Mouse (Mus musculus) kidney, postnatal 14 days (tissue): ENCODE measurements around the gene Ahsa1.
A peak's percentile ranks its signal among the peaks of the same experiment; 100 is the strongest.
"Not testable (repeated sequence)": the region's sequence is repeated elsewhere in the genome, so short reads cannot be mapped to it uniquely, and the experiment has no call there.

Experiments
- DNase-seq: peaks from one replicate; pipeline ENCODE4 v3.0.0; 2022; ENCODE audit warnings: mixed read lengths

Gene Ahsa1

GRCm38 (mm10) chr12:87266108-87266826 lies at the start of gene Ahsa1, which contains the start of gene Vipas39:
Gene Ahsa1 (plus strand): TSS chr12:87266479.
Gene Vipas39 (minus strand): TSS chr12:87266256.
- DNase-seq, result peak; percentile 94

DNA sequence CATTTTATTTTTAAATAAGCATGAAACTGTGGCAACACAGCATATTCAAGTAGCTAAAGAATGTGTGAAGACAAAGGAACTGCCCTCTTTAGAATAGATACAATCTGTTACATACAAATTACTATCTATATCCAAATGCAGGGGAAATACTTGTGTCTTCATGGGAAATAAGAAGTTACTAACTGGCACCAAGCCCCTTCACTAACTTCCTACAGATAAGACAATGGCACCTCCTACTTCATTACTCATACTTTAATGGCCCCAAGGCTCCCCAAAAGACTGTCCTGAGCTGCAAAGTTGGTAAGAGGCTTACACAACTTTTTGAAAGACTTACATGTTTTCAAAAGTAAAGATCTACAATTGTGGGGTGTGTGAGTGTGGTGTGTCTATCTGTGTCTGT lies 48.7 kb upstream of the Ahsa1 start:
- DNase-seq, result no peak

- DNase-seq, result no peak
These were observed 46.9 kb upstream of the Ahsa1 start for GRCm38 (mm10) chr12:87219362-87219761.

DNA sequence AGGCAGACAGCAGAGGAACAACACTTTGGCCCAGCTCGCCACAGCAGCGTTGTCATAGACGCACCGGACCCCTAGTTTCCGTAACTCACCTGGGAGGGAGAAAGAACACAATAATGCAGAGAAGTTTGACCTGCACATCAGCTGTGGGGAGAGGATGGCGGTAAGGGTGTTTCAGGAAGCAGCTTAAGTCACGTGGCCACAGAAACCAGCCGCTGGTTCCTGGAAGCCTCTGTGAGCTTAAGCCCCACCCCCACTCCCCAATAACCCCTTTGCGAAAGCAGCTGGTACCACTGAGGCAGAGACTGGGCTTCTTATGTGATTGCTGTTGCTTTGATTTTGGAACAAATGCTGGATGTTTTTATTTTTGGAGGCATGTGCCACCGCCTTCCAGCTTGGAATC lies 41.3 kb upstream of the Ahsa1 start:
- no peak for DNase-seq

DNA sequence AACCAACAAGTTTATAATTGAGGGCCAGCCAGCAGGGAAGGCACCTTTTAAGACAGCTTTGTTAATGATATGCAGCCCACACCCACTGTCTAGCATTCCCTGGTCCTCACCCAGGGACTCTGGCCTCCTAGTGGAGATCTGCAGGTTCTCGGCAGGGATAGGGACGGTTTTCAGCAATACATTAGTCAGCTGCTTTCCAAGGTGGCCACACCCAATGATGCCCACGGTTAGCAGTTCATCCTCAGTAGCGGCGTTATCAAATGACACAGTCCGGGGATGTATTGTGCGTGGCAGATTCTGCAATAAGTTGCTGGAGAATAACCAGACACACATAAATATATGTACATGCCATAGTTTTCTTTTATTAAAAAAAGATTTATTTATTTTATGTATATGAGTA lies 39.5 kb upstream of the Ahsa1 start:
- DNase-seq, result no peak

DNA sequence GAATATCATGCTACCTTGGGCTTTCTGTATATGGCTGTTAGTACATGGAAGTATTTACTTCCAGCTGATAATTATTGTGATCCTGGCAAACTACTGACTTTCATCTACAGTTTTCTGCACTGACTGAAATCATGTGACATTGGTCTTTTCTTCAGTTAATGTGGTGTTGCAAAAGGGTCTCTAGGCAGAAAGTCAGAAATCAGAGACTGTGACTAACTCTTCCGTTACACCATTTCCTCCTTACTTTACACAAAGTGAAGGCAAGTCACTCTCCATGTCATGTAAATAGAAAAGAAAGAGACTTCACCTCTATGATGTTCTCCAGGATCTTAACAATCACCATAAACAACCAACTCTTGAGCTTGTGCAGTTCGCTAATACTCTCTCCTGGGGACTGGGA lies 36.6 kb upstream of the Ahsa1 start:
- DNase-seq, result no peak

GRCm38 (mm10) chr12:87230379-87230895 lies 35.8 kb upstream of the Ahsa1 start:
- DNase-seq, result no peak

DNA sequence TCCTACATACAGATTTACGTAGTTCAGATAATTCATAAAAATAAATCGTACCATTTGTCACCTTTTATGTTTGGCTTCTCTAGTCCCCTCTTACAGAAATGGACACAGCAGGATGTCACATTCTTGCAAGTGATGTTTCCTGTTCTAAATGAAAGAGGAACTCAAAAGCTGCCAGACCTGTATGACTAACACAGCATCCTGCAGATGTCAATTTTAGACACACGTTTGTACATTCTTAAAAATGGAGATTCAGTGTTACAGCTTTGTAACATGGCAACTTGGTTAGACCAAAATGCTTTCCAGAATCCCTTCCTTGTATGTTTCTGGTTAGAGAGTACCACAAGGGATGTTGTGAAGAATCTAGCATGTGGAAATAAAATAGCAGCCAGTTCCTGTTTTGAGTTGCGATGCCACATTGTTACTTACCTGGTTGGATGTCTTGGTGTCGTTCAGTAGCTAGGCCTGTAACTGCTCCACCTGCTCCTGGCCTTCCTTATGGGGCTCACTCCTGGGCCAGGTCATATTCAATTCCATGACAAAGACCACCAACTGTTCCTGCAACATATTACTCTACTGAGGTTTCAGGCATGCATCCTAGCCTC lies 29.3 kb upstream of the Ahsa1 start:
- no peak for DNase-seq

GRCm38 (mm10) chr12:87238632-87239031 lies 27.6 kb upstream of the Ahsa1 start, which contains the start of gene Noxred1:
Gene Noxred1 (minus strand): TSS chr12:87238732.
- no peak for DNase-seq

DNA sequence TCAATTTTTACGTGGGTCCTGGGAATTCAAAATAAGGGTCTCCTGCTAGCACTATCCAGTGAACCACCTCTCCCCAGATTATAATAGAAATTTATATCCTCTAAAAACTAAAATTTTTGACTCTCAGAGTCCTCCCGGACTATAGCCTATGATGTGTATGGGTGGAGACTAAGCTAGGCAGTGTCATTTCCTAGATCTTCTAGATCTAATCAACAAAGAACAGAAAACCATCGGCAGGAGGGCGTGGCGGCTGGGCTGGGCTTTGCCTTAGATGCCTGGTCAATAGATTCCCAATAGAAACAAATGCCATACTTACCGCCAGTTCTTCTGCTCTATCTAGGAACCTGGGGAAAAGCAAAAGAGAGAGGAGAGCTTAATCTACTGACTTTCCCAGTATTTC lies 16.1 kb upstream of the Ahsa1 start:
- no peak for DNase-seq

DNA sequence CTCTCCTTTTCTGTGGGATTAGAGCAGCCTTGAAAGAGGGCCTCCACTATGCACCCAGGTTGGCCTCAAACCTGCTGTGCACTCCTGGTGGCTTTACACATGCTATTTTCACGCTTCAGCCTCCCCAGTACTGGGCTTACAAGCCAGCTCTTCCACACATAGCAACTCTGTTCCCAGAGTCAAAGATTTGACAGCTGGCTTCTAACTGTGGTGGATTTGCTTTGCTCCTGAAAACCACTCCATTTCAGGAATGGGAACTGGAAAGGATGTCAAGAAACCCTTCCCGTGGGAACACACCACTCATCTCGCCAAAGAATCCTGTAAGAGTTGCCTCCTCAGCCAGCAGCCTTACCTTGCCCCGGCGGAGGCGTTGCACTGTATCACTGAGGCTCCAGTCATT lies 12.4 kb upstream of the Ahsa1 start:
- DNase-seq, result no peak

- no peak for DNase-seq
These were observed 9.7 kb upstream of the Ahsa1 start for GRCm38 (mm10) chr12:87256629-87257028.

DNA sequence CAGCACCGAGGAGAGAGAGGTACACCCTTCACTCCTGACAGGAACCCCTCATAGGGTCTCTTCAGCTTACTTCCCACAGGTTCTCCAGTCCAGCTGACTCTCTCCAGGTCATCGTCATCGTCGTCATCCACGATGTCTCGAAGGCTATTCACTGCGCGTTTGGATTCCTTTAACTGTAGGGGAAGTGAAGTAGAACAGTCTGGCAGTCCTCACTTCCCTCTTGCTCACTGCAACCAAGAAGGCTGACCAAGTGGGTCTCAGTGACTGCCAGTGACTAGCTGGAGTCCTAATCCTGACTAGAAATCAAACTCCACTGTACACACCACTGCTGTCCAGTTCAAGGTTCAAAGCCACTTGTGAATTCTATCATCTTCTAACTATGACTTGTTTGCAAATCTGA lies 5.7 kb upstream of the Ahsa1 start:
- no peak for DNase-seq

DNA sequence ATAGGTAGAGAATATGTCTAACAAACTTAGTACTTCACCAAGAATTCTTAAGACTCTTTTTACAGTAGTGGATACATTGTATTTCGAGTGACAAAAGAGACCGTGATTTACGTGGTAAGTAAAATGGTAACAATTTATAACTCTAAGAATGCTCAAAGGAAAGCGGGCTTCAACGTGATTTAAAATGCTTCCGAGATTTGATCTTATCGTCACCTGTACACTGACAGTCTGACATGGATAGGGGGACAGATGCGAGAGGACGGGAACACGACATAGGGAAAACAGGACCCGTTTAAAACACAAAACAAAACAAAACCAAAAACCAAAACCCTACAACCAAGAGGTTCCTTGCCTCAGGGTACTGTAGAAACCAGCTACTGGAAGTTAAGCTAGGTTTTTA lies 835 bp upstream of the Ahsa1 start:
- DNase-seq, result no peak

DNA sequence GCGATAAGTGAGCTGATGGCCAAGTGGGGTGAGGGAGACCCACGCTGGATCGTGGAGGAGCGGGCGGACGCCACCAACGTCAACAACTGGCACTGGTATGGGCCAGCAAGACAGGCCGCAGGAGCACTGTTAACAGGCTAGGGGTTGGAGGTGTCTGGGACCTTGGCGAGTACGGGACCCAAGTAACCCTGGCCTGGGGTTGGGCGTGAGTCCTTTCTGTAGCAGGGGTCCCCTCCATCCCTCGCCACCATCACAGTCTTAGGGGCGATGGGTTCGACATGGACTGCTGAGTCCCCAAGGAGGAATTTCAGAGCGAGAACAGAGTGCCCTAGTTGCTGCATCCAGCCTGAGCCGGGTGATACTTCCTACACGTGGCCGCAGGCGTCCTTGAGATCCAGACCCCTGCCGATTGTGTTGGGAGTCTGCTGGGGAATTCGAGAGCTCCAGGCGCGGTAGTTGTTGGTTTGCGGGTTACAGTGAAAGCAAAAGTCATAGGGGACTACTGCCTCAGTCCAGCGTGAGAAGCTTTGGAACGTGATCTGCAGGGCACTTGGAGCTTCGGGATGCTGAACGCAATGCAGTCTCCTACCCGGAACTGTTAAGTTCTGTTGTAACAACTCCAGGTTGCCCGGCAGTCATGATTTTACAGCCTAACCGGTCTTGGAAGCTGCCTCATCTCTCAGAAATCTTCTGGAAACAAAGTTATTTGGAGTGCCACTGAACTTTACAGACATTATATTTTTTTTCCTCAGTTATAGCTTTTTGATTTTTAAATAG lies 736 bp downstream of the Ahsa1 start:
- DNase-seq, result no peak

- peak; percentile 32 for DNase-seq
These were observed 1.4 kb downstream of the Ahsa1 start for GRCm38 (mm10) chr12:87267682-87268081.

GRCm38 (mm10) chr12:87274853-87275831 lies 8.9 kb downstream of the Ahsa1 start:
- DNase-seq, result no peak

DNA sequence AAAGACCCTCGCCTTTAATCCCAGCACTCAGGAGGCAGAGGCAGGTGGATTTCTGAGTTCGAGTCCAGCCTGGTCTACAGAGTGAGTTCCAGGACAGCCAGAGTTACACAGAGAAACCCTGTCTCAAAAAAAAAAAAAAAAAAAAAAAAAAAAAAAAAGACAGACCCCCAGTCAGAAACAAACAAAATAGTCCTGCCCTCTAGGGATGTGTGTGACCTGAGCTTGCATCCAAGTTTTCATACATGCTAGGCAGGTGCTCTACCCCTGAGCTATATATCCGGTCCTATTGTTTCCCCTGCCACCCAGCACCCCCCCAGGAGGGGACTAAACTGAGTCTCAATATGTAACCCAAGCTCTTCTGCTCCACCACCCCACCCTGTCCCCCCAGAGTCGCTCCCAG lies 11.0 kb downstream of the Ahsa1 start:
- not testable (repeated sequence) for DNase-seq

- no peak for DNase-seq
These were observed 11.9 kb downstream of the Ahsa1 start for GRCm38 (mm10) chr12:87278118-87278730.

- no peak for DNase-seq
These were observed 13.1 kb downstream of the Ahsa1 start for GRCm38 (mm10) chr12:87279350-87279749.

GRCm38 (mm10) chr12:87279879-87280278 lies 13.6 kb downstream of the Ahsa1 start:
- peak; percentile 12 for DNase-seq

DNA sequence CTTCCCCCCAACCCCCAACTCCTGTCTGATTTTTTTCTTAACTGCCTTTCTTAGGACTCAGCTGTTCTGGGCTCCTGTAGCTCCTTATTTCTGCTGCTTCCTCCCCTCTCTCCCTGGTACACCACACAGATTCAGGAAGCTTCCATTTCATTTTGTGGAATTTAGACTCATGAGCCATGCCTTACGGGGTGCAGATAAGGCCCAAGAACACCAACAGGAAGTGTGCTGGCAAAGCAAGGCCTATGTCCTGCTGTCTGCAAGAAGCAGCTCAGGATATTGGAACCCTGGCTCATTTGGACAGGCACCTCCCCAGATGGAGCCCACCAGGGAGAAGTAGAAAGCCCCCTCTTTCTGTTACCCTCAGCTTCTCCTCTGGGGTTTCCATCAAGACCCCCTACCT lies 15.5 kb downstream of the Ahsa1 start:
- no peak for DNase-seq
